Mouse (Mus musculus) midbrain, embryonic 15.5 days (tissue): ENCODE measurements around the gene Wscd1. TPM values are rescaled to one million over a fixed set of nuclear protein-coding genes. Genes with fewer than 3 reads are reported as not detected.

ENCODE experiments used
- ATAC-seq: fragments of 200-750 bp; cut with Nextera tagmentation; replicated peaks from 2 replicates; pipeline ENCODE4 v1.8.0; 2017; ENCODE audit warnings: moderate TSS enrichment
- H3K27ac ChIP-seq: fragments of 300-500 bp; sonication (generic); 2 replicates; pipeline ENCODE4 v1.5.1; 2015; ENCODE audit warnings: mild to moderate bottlenecking, inconsistent platforms
- H3K27me3 ChIP-seq: fragments of 300-500 bp; sonication (generic); replicated peaks from 2 replicates; pipeline ENCODE4 v1.6.1; 2015; ENCODE audit warnings: inconsistent platforms
- H3K36me3 ChIP-seq: fragments of 300-500 bp; sonication (generic); replicated peaks from 2 replicates; pipeline ENCODE4 v1.6.1; 2015; ENCODE audit warnings: inconsistent platforms
- H3K4me1 ChIP-seq: fragments of 300-500 bp; sonication (generic); 2 replicates; pipeline ENCODE4 v1.6.1; 2015; ENCODE audit warnings: inconsistent platforms
- H3K4me2 ChIP-seq: fragments of 300-500 bp; sonication (generic); 2 replicates; pipeline ENCODE4 v1.6.1; 2015; ENCODE audit warnings: inconsistent platforms, mild to moderate bottlenecking, moderate library complexity
- H3K4me3 ChIP-seq: fragments of 300-500 bp; sonication (generic); 2 replicates; pipeline ENCODE4 v1.5.1; 2015; ENCODE audit warnings: mild to moderate bottlenecking, inconsistent platforms
- H3K9ac ChIP-seq: fragments of 300-500 bp; sonication (generic); 2 replicates; pipeline ENCODE4 v1.6.1; 2015; ENCODE audit warnings: mild to moderate bottlenecking, inconsistent platforms
- H3K9me3 ChIP-seq: fragments of 300-500 bp; sonication (generic); 2 replicates; pipeline ENCODE4 v1.6.1; 2016; ENCODE audit warnings: inconsistent platforms
- WGBS: fragments of 180-500 bp; shearing (Covaris S2); methylation state at CpG from one replicate; pipeline ENCODE4 v1.1.7; 2015; ENCODE audit warnings: mixed read lengths; 5-methylcytosine and 5-hydroxymethylcytosine counted together
- polyA plus RNA-seq: library from polyadenylated mRNA; unstranded; fragments of >200 nt; fragmentation: Nextera tagmentation; extraction: Ambion mirVana; gene quantifications from 2 replicates; pipeline ENCODE4 v1.2.1, GENCODE M21; 2015

Wscd1 gene
- 86.4 and 95.0 TPM in 2 replicates for polyA plus RNA-seq

DNA sequence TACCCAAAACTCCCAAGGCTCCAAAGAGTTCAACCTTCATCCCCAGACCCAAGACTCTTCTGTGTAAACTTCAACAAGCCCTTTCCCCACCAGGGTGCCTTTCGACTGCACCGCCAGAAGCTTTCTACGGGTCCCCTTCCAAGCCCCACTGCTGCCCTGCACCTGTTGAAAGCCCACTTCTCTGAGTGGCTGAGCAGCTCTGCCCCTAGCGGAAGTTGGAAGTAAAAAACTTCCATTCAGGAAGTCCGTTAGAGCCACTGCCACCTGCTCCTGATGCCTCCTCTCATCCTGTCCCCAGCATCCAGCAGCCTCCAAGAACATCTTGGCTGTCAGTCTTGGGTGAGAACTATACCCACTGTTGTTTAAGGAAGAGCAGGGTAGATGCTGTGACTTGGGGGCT lies at the start of gene Wscd1:
Gene Wscd1 (plus strand): TSS at position 250 of the 400 bp plus-strand sequence.
- peaks cover 41% of the 10 kb centered on the region for H3K4me1 ChIP-seq
- no peaks in the 10 kb centered on the region for H3K36me3 ChIP-seq
- peak within 1 kb of the TSS; percentile 78 for H3K4me2 ChIP-seq
- peak within 1 kb of the TSS; percentile 87 for H3K27ac ChIP-seq
- H3K27me3 ChIP-seq: no peaks in the 10 kb centered on the region
- H3K9me3 ChIP-seq: no peaks in the 10 kb centered on the region
- 2% methylated on average over 5 of the region's 5 CpGs for WGBS
- ATAC-seq: no peak; the same call in 1 of the 2 replicates
- H3K4me3 ChIP-seq: peak within 1 kb of the TSS; percentile 95
- H3K9ac ChIP-seq: peak within 1 kb of the TSS; percentile 95

DNA sequence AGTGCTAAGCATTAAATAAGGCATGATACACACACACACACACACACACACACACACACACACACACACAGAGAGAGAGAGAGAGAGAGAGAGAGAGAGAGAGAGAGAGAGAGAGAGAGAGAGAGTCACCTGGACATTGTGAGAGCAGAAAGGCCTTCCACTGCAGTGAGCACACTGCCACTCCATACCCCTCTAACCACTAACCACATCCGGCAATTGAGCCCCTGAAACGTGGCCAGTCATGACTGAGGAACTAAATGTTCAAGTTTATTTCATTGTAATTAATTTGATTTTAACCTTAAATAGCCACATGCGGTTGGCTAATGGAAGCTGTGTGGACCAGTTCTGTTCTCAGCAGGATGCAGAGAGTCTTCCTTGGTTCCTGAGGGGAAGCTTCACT lies 21.7 kb upstream of the Wscd1 start:
- Histone ChIP-seq H3K27me3 (no peaks in the 10 kb centered on the region), H3K4me1 (peaks cover 9% of the 10 kb centered on the region; the same call in 1 of the 2 replicates), H3K36me3 (no peaks in the 10 kb centered on the region), H3K4me2 (no peak overlapping the region), H3K9ac (no peak overlapping the region), H3K9me3 (no peaks in the 10 kb centered on the region), H3K27ac (no peak overlapping the region), H3K4me3 (no peak overlapping the region)
- WGBS: 81% methylated on average over 3 of the region's 3 CpGs
- no peak for ATAC-seq

DNA sequence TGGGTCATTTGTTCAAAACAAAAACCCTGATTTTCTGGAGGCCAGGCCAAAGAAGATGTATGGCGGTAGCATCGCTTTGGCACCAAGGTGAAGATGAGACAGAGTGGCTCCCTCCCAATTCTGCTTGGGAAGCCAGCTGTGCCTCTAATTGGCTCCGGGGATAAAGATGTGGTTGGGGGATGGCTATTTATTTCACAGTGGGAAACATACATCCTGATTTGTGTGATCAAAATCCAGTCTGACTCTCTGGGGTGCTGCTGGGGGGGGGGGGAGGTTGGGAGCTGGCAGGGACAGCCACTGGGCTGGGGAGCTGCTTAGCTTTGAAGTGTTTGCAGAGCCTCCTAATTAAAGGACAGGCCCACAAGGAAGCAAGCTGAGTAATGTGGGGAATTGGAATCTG lies 20.4 kb upstream of the Wscd1 start:
- peaks cover 9% of the 10 kb centered on the region; the same call in 1 of the 2 replicates for H3K4me1 ChIP-seq
- 37% methylated on average over 3 of the region's 3 CpGs for WGBS
- ATAC-seq: peak; percentile 69
- no peak overlapping the region for H3K4me3 ChIP-seq
- no peaks in the 10 kb centered on the region for H3K9me3 ChIP-seq
- no peak overlapping the region for H3K9ac ChIP-seq
- no peaks in the 10 kb centered on the region for H3K27me3 ChIP-seq
- no peaks in the 10 kb centered on the region for H3K36me3 ChIP-seq
- H3K27ac ChIP-seq: no peak overlapping the region
- H3K4me2 ChIP-seq: no peak overlapping the region

DNA sequence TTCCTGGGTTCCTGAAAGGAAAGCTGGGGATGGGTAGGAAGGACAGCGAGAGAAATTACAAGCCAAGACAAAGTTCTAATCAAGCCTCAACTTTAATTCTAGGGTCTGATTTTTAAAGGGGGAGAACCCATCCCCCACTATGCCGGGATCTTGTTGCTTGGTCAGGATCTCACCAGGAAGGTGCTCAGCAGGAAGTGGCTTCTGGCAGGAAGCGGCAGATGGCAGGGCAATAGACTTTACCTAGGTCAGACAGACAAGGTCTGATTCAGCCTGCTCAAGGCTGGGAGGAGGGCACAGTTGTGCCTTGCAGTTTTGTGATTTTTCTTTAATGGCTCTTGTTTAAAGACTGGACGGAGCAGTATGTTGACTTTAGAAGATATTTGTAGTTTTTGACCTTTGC lies 15.9 kb upstream of the Wscd1 start:
- Histone ChIP-seq H3K4me2 (no peak overlapping the region), H3K9ac (no peak overlapping the region)
- WGBS: 77% methylated on average over 4 of the region's 4 CpGs

DNA sequence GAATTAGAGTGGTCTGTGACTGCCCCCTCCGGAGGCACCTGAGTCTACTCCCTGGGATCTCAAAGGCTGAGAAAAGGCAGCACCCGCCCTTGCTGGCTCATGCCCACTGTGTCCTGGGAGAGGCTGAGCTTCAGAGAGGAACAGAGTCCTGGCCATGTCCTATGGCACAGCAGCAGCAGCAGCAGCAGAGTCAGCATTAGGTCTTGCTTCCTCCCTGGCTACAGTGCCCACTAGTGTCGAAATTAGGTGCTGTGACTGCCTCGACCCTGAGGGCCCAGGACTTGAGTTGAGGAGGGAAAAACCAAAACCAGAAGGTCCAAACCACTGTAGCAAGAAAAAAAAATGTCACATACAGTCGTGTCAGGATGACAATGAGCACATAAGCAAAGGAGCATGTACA lies 12.6 kb upstream of the Wscd1 start:
- Histone ChIP-seq H3K4me2 (no peak overlapping the region), H3K36me3 (no peaks in the 10 kb centered on the region)
- ATAC-seq: peak; percentile 45; the same call in 1 of the 2 replicates

More for the DNA sequence above, 15.9 kb upstream of the Wscd1 start:
- ATAC-seq: no peak
- Histone ChIP-seq H3K27me3 (no peaks in the 10 kb centered on the region), H3K36me3 (no peaks in the 10 kb centered on the region), H3K9me3 (no peaks in the 10 kb centered on the region), H3K27ac (no peak overlapping the region), H3K4me3 (no peak overlapping the region), H3K4me1 (peaks cover 18% of the 10 kb centered on the region)

DNA sequence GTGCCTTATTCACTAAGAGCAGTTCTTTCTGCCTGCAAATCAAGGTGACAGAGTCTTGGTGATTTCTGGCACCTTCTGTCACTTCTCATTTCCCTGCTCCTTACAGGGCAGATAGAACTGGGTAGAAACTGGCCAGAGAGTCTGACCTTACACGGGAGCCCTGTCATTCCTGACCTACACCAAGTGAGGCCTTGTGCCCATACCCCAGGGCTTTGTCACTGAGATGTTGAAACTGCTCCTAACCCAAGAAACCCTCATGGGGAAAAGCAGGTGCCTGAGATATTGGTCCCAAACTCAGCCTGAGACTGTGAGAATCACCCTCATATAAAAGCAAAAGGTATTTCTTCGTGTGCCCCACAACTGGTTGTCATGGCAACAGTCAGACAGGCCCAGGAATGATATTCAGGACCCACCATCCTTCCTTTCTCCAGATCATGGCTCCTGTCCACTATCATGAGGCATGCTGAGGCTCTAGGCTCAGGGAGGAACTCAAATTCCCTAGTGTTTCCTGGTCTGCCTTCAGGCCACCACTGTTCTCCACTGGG lies 11.1 kb upstream of the Wscd1 start:
- Histone ChIP-seq H3K36me3 (no peaks in the 10 kb centered on the region), H3K9me3 (no peaks in the 10 kb centered on the region), H3K4me2 (no peak overlapping the region), H3K27ac (no peak overlapping the region), H3K9ac (no peak overlapping the region), H3K4me3 (no peak overlapping the region), H3K27me3 (no peaks in the 10 kb centered on the region), H3K4me1 (peaks cover 30% of the 10 kb centered on the region)
- no peak for ATAC-seq
- WGBS: 22% methylated on average over 2 of the region's 2 CpGs

More for the DNA sequence above, 12.6 kb upstream of the Wscd1 start:
- H3K27me3 ChIP-seq: no peaks in the 10 kb centered on the region
- 32% methylated on average over 5 of the region's 5 CpGs for WGBS
- H3K9ac ChIP-seq: no peak overlapping the region
- H3K4me1 ChIP-seq: peaks cover 30% of the 10 kb centered on the region
- H3K27ac ChIP-seq: no peak overlapping the region
- no peaks in the 10 kb centered on the region for H3K9me3 ChIP-seq
- no peak overlapping the region for H3K4me3 ChIP-seq

DNA sequence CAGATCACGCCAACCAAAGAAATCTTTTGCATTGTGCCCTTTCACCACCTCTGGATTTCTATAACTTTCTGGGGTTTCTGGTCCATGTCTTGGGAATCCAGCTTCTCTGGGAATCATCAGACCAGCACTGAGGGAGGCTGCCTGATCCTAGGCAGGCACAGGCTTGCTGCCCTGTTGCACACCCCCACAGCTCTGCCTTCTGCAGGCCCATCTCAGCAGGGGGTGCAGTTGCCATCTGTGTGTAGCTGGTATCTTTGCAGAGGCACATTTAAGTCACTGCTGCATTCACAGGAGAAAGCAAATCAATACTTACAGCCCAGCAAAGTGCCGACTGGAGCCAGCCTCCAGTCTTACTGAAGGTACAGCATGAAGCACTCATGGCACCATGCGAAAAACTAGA lies 3.8 kb upstream of the Wscd1 start:
- H3K36me3 ChIP-seq: no peaks in the 10 kb centered on the region
- ATAC-seq: no peak
- H3K4me1 ChIP-seq: peaks cover 12% of the 10 kb centered on the region
- no peaks in the 10 kb centered on the region for H3K9me3 ChIP-seq
- 86% methylated on average over 3 of the region's 3 CpGs for WGBS
- H3K27ac ChIP-seq: no peak overlapping the region
- no peaks in the 10 kb centered on the region for H3K27me3 ChIP-seq
- H3K9ac ChIP-seq: no peak overlapping the region
- H3K4me2 ChIP-seq: no peak overlapping the region
- no peak overlapping the region for H3K4me3 ChIP-seq

DNA sequence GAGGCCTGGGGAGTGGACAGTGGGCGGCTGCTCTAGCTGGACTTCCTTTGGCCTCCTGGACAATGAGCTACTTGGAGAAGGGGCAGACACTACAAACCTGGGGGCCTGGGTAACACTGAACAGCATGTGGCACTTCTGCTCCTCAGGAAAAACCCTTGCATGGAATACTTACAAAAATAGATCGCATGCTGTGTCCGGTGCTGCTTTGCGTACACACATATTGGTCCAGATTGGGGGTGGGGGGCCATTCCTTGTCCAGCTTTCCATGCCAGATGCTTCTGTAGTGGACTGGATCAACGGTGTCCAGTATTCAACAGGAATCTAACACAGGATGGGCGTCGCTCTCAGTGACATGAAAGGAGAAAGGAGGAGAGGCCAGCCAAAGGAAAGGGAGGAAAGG lies 2.0 kb upstream of the Wscd1 start:
- no peak overlapping the region for H3K27ac ChIP-seq
- peaks cover 24% of the 10 kb centered on the region for H3K4me1 ChIP-seq
- no peak for ATAC-seq
- no peaks in the 10 kb centered on the region for H3K36me3 ChIP-seq
- H3K4me2 ChIP-seq: no peak overlapping the region
- H3K9me3 ChIP-seq: no peaks in the 10 kb centered on the region
- 66% methylated on average over 7 of the region's 7 CpGs for WGBS
- no peaks in the 10 kb centered on the region for H3K27me3 ChIP-seq
- H3K9ac ChIP-seq: no peak overlapping the region
- no peak overlapping the region for H3K4me3 ChIP-seq

DNA sequence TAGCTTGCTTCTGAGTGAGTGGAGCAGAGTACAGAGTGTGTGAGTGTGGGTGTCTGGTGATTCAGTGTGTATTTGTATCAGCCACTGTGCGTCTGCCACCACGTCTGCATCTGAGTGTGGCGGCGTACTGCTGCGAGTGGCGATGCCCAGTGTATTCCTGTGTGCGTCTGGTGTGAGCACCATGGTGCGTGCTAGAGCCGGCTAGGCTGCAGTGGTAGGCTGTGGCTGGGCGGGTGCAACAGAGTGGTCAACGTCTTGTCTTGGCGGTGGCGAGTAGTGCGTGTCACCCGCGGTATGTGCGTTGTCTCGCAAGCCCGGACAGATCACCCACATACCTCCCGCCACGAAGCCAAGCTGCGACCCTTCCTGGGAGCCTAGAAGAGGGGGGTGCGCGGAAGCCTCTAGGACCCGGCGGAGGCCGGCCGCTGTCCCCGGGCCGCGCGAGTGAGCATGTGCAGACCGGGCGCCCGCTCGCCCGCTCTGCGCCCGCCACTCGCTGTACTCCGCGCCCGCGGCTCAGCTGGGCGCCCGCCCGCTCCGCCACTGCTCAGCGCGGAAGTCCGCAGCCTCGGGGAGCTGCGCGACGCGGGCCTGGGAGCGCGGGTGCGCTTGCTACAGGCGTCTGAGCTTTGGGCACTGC lies 934 bp downstream of the Wscd1 start:
- Histone ChIP-seq H3K27ac (peak overlapping the region; percentile 87), H3K36me3 (no peaks in the 10 kb centered on the region), H3K4me2 (peak overlapping the region; percentile 78), H3K9me3 (no peaks in the 10 kb centered on the region), H3K4me3 (peak overlapping the region; percentile 95), H3K4me1 (peaks cover 51% of the 10 kb centered on the region), H3K27me3 (no peaks in the 10 kb centered on the region), H3K9ac (peak overlapping the region; percentile 95)
- ATAC-seq: peak; percentile 93
- under 1% methylated on average over 56 of the region's 60 CpGs for WGBS

DNA sequence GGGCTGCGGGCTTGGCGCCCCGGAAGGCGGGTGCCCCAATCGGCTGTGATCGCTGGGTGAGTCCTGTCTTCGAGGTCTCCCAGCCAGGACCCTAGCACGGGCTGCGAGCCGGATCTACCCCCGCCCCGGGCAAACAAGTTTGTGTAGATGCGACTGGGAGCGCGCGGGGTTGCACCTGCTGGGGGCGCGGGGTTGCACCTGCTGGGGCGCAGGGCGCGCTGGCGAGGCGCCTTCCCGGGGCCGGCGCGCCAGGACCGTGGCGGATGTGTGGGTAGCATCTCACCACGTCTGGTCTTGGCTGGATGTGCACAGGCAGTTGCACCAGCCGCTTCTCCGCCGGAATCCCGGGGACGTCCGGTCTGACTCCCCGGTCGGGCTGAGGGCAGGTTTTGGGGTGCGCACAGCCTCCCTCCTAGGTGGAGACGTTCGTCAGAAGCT lies 1.5 kb downstream of the Wscd1 start:
- peak; percentile 55 for ATAC-seq
- Histone ChIP-seq H3K9me3 (no peaks in the 10 kb centered on the region), H3K27ac (peak overlapping the region; percentile 87), H3K4me1 (peaks cover 56% of the 10 kb centered on the region), H3K27me3 (no peaks in the 10 kb centered on the region), H3K4me3 (peak overlapping the region; percentile 95), H3K36me3 (no peaks in the 10 kb centered on the region), H3K4me2 (peak overlapping the region; percentile 78), H3K9ac (peak overlapping the region; percentile 95)
- WGBS: under 1% methylated on average over 41 of the region's 41 CpGs

DNA sequence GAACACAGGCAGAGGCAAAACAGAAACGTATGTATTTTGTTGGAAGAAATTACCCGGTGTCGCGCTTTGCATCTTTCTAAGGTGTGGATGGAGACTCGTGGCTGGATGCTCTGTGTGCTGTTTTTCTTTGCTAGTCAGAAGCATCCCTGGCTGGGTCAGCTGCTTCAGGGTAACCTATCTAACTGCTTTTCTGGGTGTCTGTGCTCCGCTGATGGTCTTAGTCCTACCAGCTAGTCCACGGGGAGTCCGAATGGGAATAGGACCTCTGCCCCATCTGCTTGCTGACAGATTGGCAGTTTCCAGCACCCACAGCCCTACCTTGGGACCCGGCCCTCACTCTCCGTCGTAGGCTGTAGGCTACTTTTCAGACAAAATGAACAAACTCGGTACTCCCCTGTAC lies 2.0 kb downstream of the Wscd1 start:
- Histone ChIP-seq H3K9me3 (no peaks in the 10 kb centered on the region), H3K4me1 (peaks cover 61% of the 10 kb centered on the region)
- WGBS: 4% methylated on average over 12 of the region's 12 CpGs

DNA sequence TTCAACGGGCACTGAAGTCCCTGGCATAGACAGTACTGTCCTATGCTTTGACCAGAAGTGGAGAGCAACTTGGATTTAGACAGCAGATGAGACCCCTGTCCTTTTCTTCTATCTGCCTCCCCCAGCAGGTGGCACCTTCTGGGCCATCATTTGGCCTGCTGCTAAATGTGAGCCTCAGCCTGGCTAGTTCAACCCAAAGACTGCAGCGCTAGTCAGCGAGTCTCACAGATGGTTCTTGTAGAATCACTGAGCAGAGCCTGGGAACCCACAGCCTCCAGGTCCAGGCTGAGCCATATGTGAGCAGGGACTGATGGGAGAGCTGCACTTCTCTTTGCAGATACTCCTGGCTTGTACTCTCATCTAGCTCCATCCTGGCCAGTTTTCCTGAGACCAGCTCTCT lies 2.9 kb downstream of the Wscd1 start:
- H3K4me2 ChIP-seq: peak overlapping the region; percentile 78
- 44% methylated on average over 3 of the region's 3 CpGs for WGBS
- no peaks in the 10 kb centered on the region for H3K9me3 ChIP-seq
- H3K36me3 ChIP-seq: no peaks in the 10 kb centered on the region
- peak overlapping the region; percentile 95 for H3K4me3 ChIP-seq
- no peak for ATAC-seq
- H3K27ac ChIP-seq: no peak overlapping the region
- H3K4me1 ChIP-seq: peaks cover 68% of the 10 kb centered on the region
- H3K27me3 ChIP-seq: no peaks in the 10 kb centered on the region
- peak overlapping the region; percentile 95 for H3K9ac ChIP-seq

More for the DNA sequence above, 2.0 kb downstream of the Wscd1 start:
- H3K4me3 ChIP-seq: peak overlapping the region; percentile 95
- H3K9ac ChIP-seq: peak overlapping the region; percentile 95
- no peak for ATAC-seq
- H3K36me3 ChIP-seq: no peaks in the 10 kb centered on the region
- peak overlapping the region; percentile 78 for H3K4me2 ChIP-seq
- H3K27ac ChIP-seq: peak overlapping the region; percentile 87
- H3K27me3 ChIP-seq: no peaks in the 10 kb centered on the region

DNA sequence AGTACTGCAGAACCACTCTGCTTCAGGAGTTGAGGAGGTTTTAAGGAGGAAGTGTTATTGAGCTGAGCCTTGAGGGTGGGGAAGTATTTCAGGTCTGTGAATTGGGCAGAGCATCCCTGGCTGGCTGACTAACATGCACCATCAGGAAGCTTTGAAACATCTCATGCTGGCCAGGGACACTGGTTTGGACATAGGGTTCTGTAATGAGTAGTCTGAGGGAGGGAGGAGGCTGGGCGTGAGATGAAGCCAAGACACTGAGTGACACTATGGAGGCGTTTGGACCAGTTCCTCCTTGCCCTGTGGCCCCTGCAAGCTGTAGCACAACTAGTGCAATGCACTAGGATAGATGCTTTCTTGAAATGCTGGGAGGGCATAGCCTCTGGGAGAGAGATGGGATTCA lies 5.4 kb downstream of the Wscd1 start:
- no peak overlapping the region for H3K4me3 ChIP-seq
- peak overlapping the region; percentile 78 for H3K4me2 ChIP-seq
- H3K27me3 ChIP-seq: no peaks in the 10 kb centered on the region
- no peak overlapping the region for H3K9ac ChIP-seq
- ATAC-seq: no peak
- peak overlapping the region; percentile 21; the same call in 1 of the 2 replicates for H3K27ac ChIP-seq
- H3K36me3 ChIP-seq: 0 out of 2 replicates have a peak, but pooled peaks cover 3% of the 10 kb centered on the region
- H3K4me1 ChIP-seq: peaks cover 87% of the 10 kb centered on the region
- 53% methylated on average over 2 of the region's 2 CpGs for WGBS
- H3K9me3 ChIP-seq: no peaks in the 10 kb centered on the region
